Mouse (Mus musculus): Measurements from ENCODE around the gene Tmigd3. TPM values are rescaled to one million over a fixed set of nuclear protein-coding genes. Genes with fewer than 3 reads are reported as not detected.

Tmigd3 gene
- not detected for polyA plus RNA-seq (2014; fragmentation: Illumina TruSeq; extraction: RNeasy Lipid Tissue Mini Kit (QIAGEN cat#74804); ENCODE audit: low read depth, low replicate concordance)

GRCm38 (mm10) chr3:105870558-105870957 is at the start of gene Tmigd3, which contains the start of gene Adora3:
Gene Tmigd3, plus strand, starts transcription at chr3:105870903.
Gene Adora3, plus strand, starts transcription at chr3:105870858.

GRCm38 (mm10) chr3:105932240-105933071 is 61.8 kb downstream of the Tmigd3 start, which contains the start of gene I830077J02Rik:
Gene I830077J02Rik, minus strand, starts transcription at chr3:105932664.

GRCm38 (mm10) chr3:105958974-105959580 is 88.4 kb downstream of the Tmigd3 start, which contains the start of gene Wdr77:
Gene Wdr77, plus strand, starts transcription at chr3:105959369.

GRCm38 (mm10) chr3:105959999-105960398 is 89.3 kb downstream of the Tmigd3 start, which contains the start of gene Atp5f1:
Gene Atp5f1, minus strand, starts transcription at chr3:105960099.

DNA sequence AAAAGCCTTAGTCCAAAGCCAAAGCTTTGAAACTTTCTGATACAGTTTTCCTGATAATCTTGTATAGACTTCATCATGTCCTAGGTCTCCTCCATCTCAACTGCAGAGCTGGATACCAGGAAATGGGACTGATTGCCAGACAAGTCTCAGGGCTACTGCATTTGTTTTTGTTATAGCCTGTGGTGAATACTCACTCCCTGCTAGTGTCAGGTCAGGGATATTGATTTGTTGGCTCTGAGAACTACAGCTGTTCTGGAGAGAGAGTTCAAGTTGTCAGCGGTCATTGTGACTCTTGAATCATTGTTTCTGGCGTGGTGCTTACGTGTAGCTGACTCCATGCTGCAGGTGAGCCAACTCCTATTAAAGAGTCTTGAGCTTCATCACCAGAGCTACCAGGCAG is 102.7 kb downstream of the Tmigd3 start, which contains the start of gene Ovgp1:
Gene Ovgp1, plus strand, starts transcription at position 301 of the 400 bp plus-strand sequence.

Other genes starting within 250 kb of the Tmigd3 start
- 12.8 TPM for gene Ddx20, start 183.3 kb upstream of the Tmigd3 start, polyA plus RNA-seq (2014; fragmentation: Illumina TruSeq; extraction: RNeasy Lipid Tissue Mini Kit (QIAGEN cat#74804); ENCODE audit: low read depth, low replicate concordance)
- gene Inka2, start 166.3 kb upstream of the Tmigd3 start, polyA plus RNA-seq (2014; fragmentation: Illumina TruSeq; extraction: RNeasy Lipid Tissue Mini Kit (QIAGEN cat#74804); ENCODE audit: low read depth, low replicate concordance) = not detected
- 326 TPM for gene Rap1a, start 69.6 kb upstream of the Tmigd3 start, polyA plus RNA-seq (2014; fragmentation: Illumina TruSeq; extraction: RNeasy Lipid Tissue Mini Kit (QIAGEN cat#74804); ENCODE audit: low read depth, low replicate concordance)
- gene Adora3, start within 50 bp of the Tmigd3 start, polyA plus RNA-seq (2014; fragmentation: Illumina TruSeq; extraction: RNeasy Lipid Tissue Mini Kit (QIAGEN cat#74804); ENCODE audit: low read depth, low replicate concordance) = not detected
- 1.2 TPM for gene I830077J02Rik, start 61.8 kb downstream of the Tmigd3 start, polyA plus RNA-seq (2014; fragmentation: Illumina TruSeq; extraction: RNeasy Lipid Tissue Mini Kit (QIAGEN cat#74804); ENCODE audit: low read depth, low replicate concordance)
- 20.4 TPM for gene Wdr77, start 88.5 kb downstream of the Tmigd3 start, polyA plus RNA-seq (2014; fragmentation: Illumina TruSeq; extraction: RNeasy Lipid Tissue Mini Kit (QIAGEN cat#74804); ENCODE audit: low read depth, low replicate concordance)
- gene Atp5f1, start 89.2 kb downstream of the Tmigd3 start, polyA plus RNA-seq (2014; fragmentation: Illumina TruSeq; extraction: RNeasy Lipid Tissue Mini Kit (QIAGEN cat#74804); ENCODE audit: low read depth, low replicate concordance) = 984 TPM
- gene Ovgp1, start 102.8 kb downstream of the Tmigd3 start, polyA plus RNA-seq (2014; fragmentation: Illumina TruSeq; extraction: RNeasy Lipid Tissue Mini Kit (QIAGEN cat#74804); ENCODE audit: low read depth, low replicate concordance) = 0.32 TPM
- not detected for gene Pifo, start 143.7 kb downstream of the Tmigd3 start, polyA plus RNA-seq (2014; fragmentation: Illumina TruSeq; extraction: RNeasy Lipid Tissue Mini Kit (QIAGEN cat#74804); ENCODE audit: low read depth, low replicate concordance)
- gene Chil5, start 161.9 kb downstream of the Tmigd3 start, polyA plus RNA-seq (2014; fragmentation: Illumina TruSeq; extraction: RNeasy Lipid Tissue Mini Kit (QIAGEN cat#74804); ENCODE audit: low read depth, low replicate concordance) = not detected
- not detected for gene Chia1, start 242.3 kb downstream of the Tmigd3 start, polyA plus RNA-seq (2014; fragmentation: Illumina TruSeq; extraction: RNeasy Lipid Tissue Mini Kit (QIAGEN cat#74804); ENCODE audit: low read depth, low replicate concordance)